Mouse (Mus musculus): ENCODE results near the gene Ghdc.

GRCm38 (mm10) chr11:100757566-100757965 is 13.2 kb downstream of the Ghdc start:
- TF ChIP-seq CTCF (IDR thresholded peaks at IDR 0.05; ENCODE audit: low read depth, low read length) (no peak), EP300 (IDR thresholded peaks at IDR 0.05; ENCODE audit: insufficient read depth, low read depth, low read length) (no peak), POLR2A (IDR thresholded peaks at IDR 0.05; ENCODE audit: insufficient read depth, low read length) (no peak)
